Mouse (Mus musculus) neutrophil, adult 83 days (primary cell): ENCODE data around the gene Krt4. TPM values are rescaled to one million over a fixed set of nuclear protein-coding genes. Genes with fewer than 3 reads are reported as not detected.

Experiments used
- total RNA-seq, 2 experiments: library from RNA; stranded (reverse); gene quantifications; one replicate each; pipeline ENCODE4 v1.2.4; 2023

The Krt4 gene
- total RNA-seq: not detected

DNA sequence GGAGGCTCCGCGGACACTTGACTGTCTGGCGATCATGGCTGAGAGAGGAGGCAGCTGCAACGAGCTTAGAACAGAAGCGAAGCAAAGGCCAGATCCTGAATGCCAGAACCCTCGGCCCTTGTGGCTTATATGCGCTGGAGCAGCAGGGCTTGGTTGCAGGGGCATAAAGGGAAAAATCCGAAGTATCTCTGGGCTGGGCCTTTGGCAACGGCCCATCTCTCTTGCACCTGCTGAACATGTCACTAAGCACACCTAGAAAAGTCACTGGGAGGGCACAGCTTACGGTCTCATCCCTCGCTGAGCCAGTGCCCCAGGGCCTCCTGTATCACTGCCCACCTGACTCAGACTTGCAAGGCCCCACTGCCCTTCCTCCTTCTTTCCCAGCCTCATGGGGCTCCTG is at the start of gene Krt4:
Gene Krt4 (minus strand): TSS at position 101 of the 400 bp plus-strand sequence.

GRCm38 (mm10) chr15:101954187-101954586 is 29.7 kb upstream of the Krt4 start, which contains the start of gene Krt78:
Gene Krt78, minus strand, starts transcription at chr15:101954287.

DNA sequence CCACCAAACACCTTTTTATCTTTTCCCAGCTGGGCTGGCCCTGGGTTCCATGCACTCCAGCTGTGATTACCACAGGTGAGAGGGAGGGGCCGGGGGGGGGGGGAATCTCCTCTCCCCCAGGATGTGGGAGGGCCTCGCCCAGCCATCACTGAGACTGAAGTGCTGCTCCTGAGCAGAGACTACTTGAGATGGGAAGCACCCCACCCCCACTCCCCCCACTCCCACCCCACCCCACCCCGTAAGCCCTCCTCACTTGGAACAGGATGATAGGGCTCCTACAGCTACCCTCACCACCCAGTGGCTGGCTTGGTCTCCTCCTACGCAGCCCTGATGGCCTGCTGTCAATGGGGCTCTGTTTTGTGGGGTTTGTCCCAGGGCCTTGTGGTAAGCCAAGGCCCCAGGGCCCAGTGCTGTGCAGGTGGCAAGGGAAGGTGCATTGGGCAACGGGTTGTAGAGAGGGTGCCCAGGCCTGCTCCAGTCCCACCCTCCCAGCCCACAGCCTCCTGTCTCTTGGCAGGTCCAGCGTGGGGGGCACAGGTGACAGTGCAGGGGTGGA is 15.8 kb upstream of the Krt4 start, which contains the start of gene Krt79:
Gene Krt79 (minus strand): TSS at position 51 of the 556 bp plus-strand sequence.

GRCm38 (mm10) chr15:101892820-101893219 is 31.7 kb downstream of the Krt4 start, which contains the start of gene Krt76:
Gene Krt76, minus strand, starts transcription at chr15:101892920.

DNA sequence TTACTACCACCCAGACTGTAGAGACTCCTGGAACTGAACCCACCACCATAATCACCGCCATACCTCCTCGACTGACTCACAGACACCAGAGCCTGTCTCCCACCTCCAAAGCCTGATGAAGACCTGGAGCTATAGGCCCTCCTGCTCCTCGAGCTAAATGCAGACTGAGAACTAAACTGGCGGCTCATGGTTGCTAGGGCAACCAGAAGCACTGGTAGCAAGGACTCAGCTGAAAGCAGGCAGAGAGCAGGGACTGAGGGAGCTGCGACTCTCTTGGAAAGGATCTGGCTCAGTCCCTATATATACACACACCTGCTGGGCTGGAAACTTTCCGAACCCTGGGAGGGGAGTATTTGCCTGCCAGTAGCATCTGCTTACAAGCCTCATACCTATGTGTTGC is 55.1 kb downstream of the Krt4 start, which contains the start of gene Krt77:
Gene Krt77 (minus strand): TSS at position 275 of the 400 bp plus-strand sequence.

Other genes starting within 250 kb of the Krt4 start
- not detected for gene Krt6b, start 244.4 kb downstream of the Krt4 start, total RNA-seq
- not detected for gene Krt6a, start 230.4 kb downstream of the Krt4 start, total RNA-seq
- not detected for gene Krt5, start 211.8 kb downstream of the Krt4 start, total RNA-seq
- not detected for gene Krt71, start 181.6 kb downstream of the Krt4 start, total RNA-seq
- gene Krt72, start 138.3 kb downstream of the Krt4 start, total RNA-seq: not detected
- not detected for gene Krt73, start 122.4 kb downstream of the Krt4 start, total RNA-seq
- not detected for gene Krt2, start 106.6 kb downstream of the Krt4 start, total RNA-seq
- gene Krt1, start 73.9 kb downstream of the Krt4 start, total RNA-seq: not detected
- not detected for gene Krt77, start 55.0 kb downstream of the Krt4 start, total RNA-seq
- gene Krt76, start 31.8 kb downstream of the Krt4 start, total RNA-seq: not detected
- not detected for gene Krt79, start 15.6 kb upstream of the Krt4 start, total RNA-seq
- not detected for gene Krt78, start 29.6 kb upstream of the Krt4 start, total RNA-seq
- not detected for gene Krt8, start 79.7 kb upstream of the Krt4 start, total RNA-seq
- gene Krt18, start 103.4 kb upstream of the Krt4 start, total RNA-seq: under 1 TPM; 0.46 to 0.94 TPM
- 100 to 1,000 TPM; 134 to 139 TPM for gene Eif4b, start 149.0 kb upstream of the Krt4 start, total RNA-seq
- gene Tns2, start 175.7 kb upstream of the Krt4 start, total RNA-seq: under 1 TPM; 0.53 to 0.64 TPM
- 10 to 100 TPM; 23.0 to 23.2 TPM for gene Spryd3, start 211.5 kb upstream of the Krt4 start, total RNA-seq
- gene Igfbp6, start 219.6 kb upstream of the Krt4 start, total RNA-seq: under 1 TPM; 0.31 to 0.38 TPM
- gene Soat2, start 225.8 kb upstream of the Krt4 start, total RNA-seq: 1 to 10 TPM; 1.6 to 1.8 TPM